Mouse (Mus musculus) midbrain, embryonic 11.5 days (tissue): ENCODE data around the gene Nek3. TPM values are rescaled to one million over a fixed set of nuclear protein-coding genes. Genes with fewer than 3 reads are reported as not detected.
"Not testable (repeated sequence)": the region's sequence is repeated elsewhere in the genome, so short reads cannot be mapped to it uniquely, and the experiment has no call there.

Experiments used
- ATAC-seq: fragments of 200-750 bp; cut with Nextera tagmentation; 2 replicates; pipeline ENCODE4 v1.8.0; 2017; ENCODE audit warnings: moderate TSS enrichment, moderate library complexity; ENCODE audit not compliant: low FRiP score
- DNase-seq: peaks from one replicate; pipeline ENCODE4 v3.0.0; 2015; ENCODE audit warnings: low spot score; ENCODE audit errors: missing footprints
- H3K27ac ChIP-seq: fragments of 300-500 bp; sonication (generic); 2 replicates; pipeline ENCODE4 v1.5.1; 2014; ENCODE audit warnings: low read depth, low read length
- H3K27me3 ChIP-seq: fragments of 300-500 bp; sonication (generic); 2 replicates; pipeline ENCODE4 v1.6.1; 2014; ENCODE audit warnings: mild to moderate bottlenecking, low read length, moderate library complexity, mixed read lengths; ENCODE audit not compliant: control insufficient read depth, insufficient read depth
- H3K36me3 ChIP-seq: fragments of 300-500 bp; sonication (generic); 2 replicates; pipeline ENCODE4 v1.6.1; 2014; ENCODE audit warnings: mild to moderate bottlenecking, low read length, moderate library complexity, mixed read lengths; ENCODE audit not compliant: control insufficient read depth, insufficient read depth
- H3K4me1 ChIP-seq: fragments of 300-500 bp; sonication (generic); 2 replicates; pipeline ENCODE4 v1.6.1; 2014; ENCODE audit warnings: low read length; ENCODE audit not compliant: control insufficient read depth, insufficient read depth
- H3K4me2 ChIP-seq: fragments of 300-500 bp; sonication (generic); 2 replicates; pipeline ENCODE4 v1.6.1; 2014; ENCODE audit warnings: mild to moderate bottlenecking, moderate library complexity
- H3K4me3 ChIP-seq: fragments of 300-500 bp; sonication (generic); 2 replicates; pipeline ENCODE4 v1.5.1; 2014; ENCODE audit warnings: low read depth, low read length
- H3K9ac ChIP-seq: fragments of 300-500 bp; sonication (generic); 2 replicates; pipeline ENCODE4 v1.6.1; 2014; ENCODE audit warnings: low read length
- H3K9me3 ChIP-seq: fragments of 300-500 bp; sonication (generic); 2 replicates; pipeline ENCODE4 v1.6.1; 2016; ENCODE audit warnings: low read length; ENCODE audit not compliant: control insufficient read depth
- WGBS: fragments of 180-500 bp; shearing (Covaris S2); extraction: QIAGEN DNeasy Blood & Tissue Kit; methylation state at CpG from one replicate; pipeline ENCODE4 v1.1.7; 2014; 5-methylcytosine and 5-hydroxymethylcytosine counted together
- polyA plus RNA-seq: library from polyadenylated mRNA; unstranded; fragments of >200 nt; fragmentation: Nextera tagmentation; extraction: Ambion mirVana; gene quantifications from 2 replicates; pipeline ENCODE4 v1.2.1, GENCODE M21; 2014

The Nek3 gene
- polyA plus RNA-seq, 1 experiment from 2014 or later: 8.9 TPM

GRCm38 (mm10) chr8:22149643-22150344 is 16.4 kb downstream of the Nek3 start:
- Histone ChIP-seq H3K9me3 (no peaks in the 10 kb centered on the region), H3K27me3 (no peaks in the 10 kb centered on the region), H3K4me2 (no peak overlapping the region), H3K4me3 (no peak overlapping the region), H3K27ac (no peak overlapping the region), H3K4me1 (no peaks in the 10 kb centered on the region), H3K9ac (no peak overlapping the region), H3K36me3 (no peaks in the 10 kb centered on the region; the same call in 1 of the 2 replicates)
- 95% methylated on average over 11 of the region's 11 CpGs for WGBS
- ATAC-seq (no peak), DNase-seq (no peak)

GRCm38 (mm10) chr8:22148367-22148740 is 17.9 kb downstream of the Nek3 start:
- Histone ChIP-seq H3K9me3 (no peaks in the 10 kb centered on the region), H3K4me2 (no peak overlapping the region), H3K4me1 (no peaks in the 10 kb centered on the region), H3K9ac (no peak overlapping the region), H3K4me3 (no peak overlapping the region), H3K27me3 (no peaks in the 10 kb centered on the region), H3K27ac (no peak overlapping the region), H3K36me3 (no peaks in the 10 kb centered on the region; the same call in 1 of the 2 replicates)
- ATAC-seq (no peak), DNase-seq (no peak)
- WGBS: 92% methylated on average over 7 of the region's 7 CpGs

- Histone ChIP-seq H3K27me3 (no peaks in the 10 kb centered on the region), H3K4me2 (no peak overlapping the region), H3K4me1 (no peaks in the 10 kb centered on the region), H3K9me3 (no peaks in the 10 kb centered on the region), H3K9ac (no peak overlapping the region), H3K27ac (no peak overlapping the region), H3K4me3 (no peak overlapping the region), H3K36me3 (no peaks in the 10 kb centered on the region; the same call in 1 of the 2 replicates)
- DNase-seq: no peak
- 86% methylated on average over 9 of the region's 9 CpGs for WGBS
- ATAC-seq: no peak
These were observed 18.4 kb downstream of the Nek3 start for GRCm38 (mm10) chr8:22147706-22148366.

- H3K4me2 ChIP-seq: no peak overlapping the region
- H3K9ac ChIP-seq: no peak overlapping the region
- ATAC-seq: no peak
- no peak overlapping the region for H3K4me3 ChIP-seq
- H3K27me3 ChIP-seq: no peaks in the 10 kb centered on the region
- no peaks in the 10 kb centered on the region; the same call in 1 of the 2 replicates for H3K36me3 ChIP-seq
- H3K4me1 ChIP-seq: no peaks in the 10 kb centered on the region
- 82% methylated on average over 6 of the region's 6 CpGs for WGBS
- H3K9me3 ChIP-seq: no peaks in the 10 kb centered on the region
- no peak for DNase-seq
- no peak overlapping the region for H3K27ac ChIP-seq
These were observed 20.4 kb downstream of the Nek3 start for GRCm38 (mm10) chr8:22145831-22146230.

- ATAC-seq (no peak), DNase-seq (no peak)
- Histone ChIP-seq H3K4me3 (no peak overlapping the region), H3K27ac (no peak overlapping the region), H3K9ac (no peak overlapping the region), H3K4me1 (no peaks in the 10 kb centered on the region), H3K4me2 (no peak overlapping the region), H3K9me3 (no peaks in the 10 kb centered on the region), H3K36me3 (no peaks in the 10 kb centered on the region; the same call in 1 of the 2 replicates), H3K27me3 (no peaks in the 10 kb centered on the region)
- WGBS: 83% methylated on average over 1 of the region's 1 CpGs
These were observed 22.3 kb downstream of the Nek3 start for GRCm38 (mm10) chr8:22143764-22144491.

- Histone ChIP-seq H3K9me3 (no peaks in the 10 kb centered on the region), H3K4me3 (no peak overlapping the region), H3K27me3 (no peaks in the 10 kb centered on the region), H3K27ac (no peak overlapping the region), H3K9ac (no peak overlapping the region), H3K36me3 (no peaks in the 10 kb centered on the region), H3K4me1 (no peaks in the 10 kb centered on the region), H3K4me2 (no peak overlapping the region)
- DNase-seq: no peak
- no peak for ATAC-seq
- WGBS: 77% methylated on average over 4 of the region's 4 CpGs
These were observed 23.6 kb downstream of the Nek3 start for GRCm38 (mm10) chr8:22142592-22142991.

- Histone ChIP-seq H3K4me3 (no peak overlapping the region), H3K4me2 (no peak overlapping the region), H3K9me3 (no peaks in the 10 kb centered on the region), H3K27me3 (no peaks in the 10 kb centered on the region), H3K9ac (no peak overlapping the region), H3K27ac (no peak overlapping the region), H3K36me3 (no peaks in the 10 kb centered on the region), H3K4me1 (no peaks in the 10 kb centered on the region)
- DNase-seq (no peak), ATAC-seq (no peak)
- 87% methylated on average over 4 of the region's 4 CpGs for WGBS
These were observed 24.3 kb downstream of the Nek3 start for GRCm38 (mm10) chr8:22141836-22142385.

- 95% methylated on average over 9 of the region's 9 CpGs for WGBS
- not testable (repeated sequence) for H3K27me3 ChIP-seq, H3K27ac ChIP-seq, H3K4me3 ChIP-seq, H3K4me1 ChIP-seq, DNase-seq, H3K36me3 ChIP-seq, ATAC-seq, H3K9me3 ChIP-seq, H3K4me2 ChIP-seq, H3K9ac ChIP-seq
These were observed 29.8 kb downstream of the Nek3 start for GRCm38 (mm10) chr8:22136462-22136861.

GRCm38 (mm10) chr8:22134750-22135135 is 31.5 kb downstream of the Nek3 start:
- no peak overlapping the region for H3K4me3 ChIP-seq
- no peak overlapping the region for H3K4me2 ChIP-seq
- WGBS: 80% methylated on average over 5 of the region's 5 CpGs
- no peak overlapping the region for H3K27ac ChIP-seq
- H3K27me3 ChIP-seq: no peaks in the 10 kb centered on the region
- H3K9me3 ChIP-seq: no peaks in the 10 kb centered on the region
- no peak for ATAC-seq
- no peaks in the 10 kb centered on the region for H3K4me1 ChIP-seq
- DNase-seq: no peak
- H3K9ac ChIP-seq: no peak overlapping the region
- no peaks in the 10 kb centered on the region; the same call in 1 of the 2 replicates for H3K36me3 ChIP-seq
